Mouse (Mus musculus): ENCODE measurements around the gene Cln3. TPM values are rescaled to one million over a fixed set of nuclear protein-coding genes. Genes with fewer than 3 reads are reported as not detected.

Gene Cln3
- polyA plus RNA-seq, 1 experiment, result 238 TPM

DNA sequence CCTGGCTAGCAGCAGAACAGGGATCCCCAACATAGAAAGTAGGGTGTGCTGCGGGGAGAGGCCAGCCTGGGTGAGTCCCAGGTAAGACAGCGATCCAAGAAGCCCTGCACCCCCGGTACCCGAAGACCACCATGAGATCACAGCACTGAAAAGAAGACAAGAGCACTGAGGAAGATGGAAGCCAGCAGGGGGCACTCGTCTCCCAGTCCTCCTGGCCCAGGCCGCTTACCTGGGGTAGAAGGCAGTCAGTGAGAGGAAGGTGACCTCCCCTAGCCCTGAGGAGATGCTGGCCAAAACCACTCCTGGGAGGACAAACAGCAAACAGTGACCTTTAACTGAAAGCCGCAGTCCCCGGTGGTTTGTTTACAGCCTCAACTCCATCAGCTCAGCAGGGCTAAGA lies 6.4 kb downstream of the Cln3 start:
- peak; percentile 45 for TF ChIP-seq CTCF (IDR thresholded peaks at IDR 0.05; ENCODE audit: low read depth, low read length)
- no peak for TF ChIP-seq POLR2A (IDR thresholded peaks at IDR 0.05; ENCODE audit: borderline replicate concordance, low read depth, low read length)
- no peak overlapping the region for H3K27ac ChIP-seq (ENCODE audit: insufficient read depth, low read depth, low read length)
- H3K4me1 ChIP-seq (ENCODE audit: control insufficient read depth, insufficient read depth, low read length), result peaks cover 8% of the 10 kb centered on the region
- no peak overlapping the region for H3K4me3 ChIP-seq (ENCODE audit: insufficient read depth, low read length)

- Histone ChIP-seq H3K27ac (ENCODE audit: insufficient read depth, low read depth, low read length) (no peak overlapping the region), H3K4me1 (ENCODE audit: control insufficient read depth, insufficient read depth, low read length) (peaks cover 6% of the 10 kb centered on the region), H3K4me3 (ENCODE audit: insufficient read depth, low read length) (no peak overlapping the region)
- TF ChIP-seq CTCF (IDR thresholded peaks at IDR 0.05; ENCODE audit: low read depth, low read length), result peak; percentile 61
- no peak for TF ChIP-seq POLR2A (IDR thresholded peaks at IDR 0.05; ENCODE audit: borderline replicate concordance, low read depth, low read length)
Observed at GRCm38 (mm10) chr7:126576946-126577345, 8.7 kb downstream of the Cln3 start.

GRCm38 (mm10) chr7:126566094-126566765 lies 19.4 kb downstream of the Cln3 start, which contains the start of gene Eif3c:
TSS of gene Eif3c (minus strand) at chr7:126566411.
- peak within 1 kb of the TSS; percentile 96 for H3K4me3 ChIP-seq (ENCODE audit: insufficient read depth, low read length)
- peak within 1 kb of the TSS; percentile 67 for H3K27ac ChIP-seq (ENCODE audit: insufficient read depth, low read depth, low read length)
- peak; percentile 34; the same call in 1 of the 2 replicates for TF ChIP-seq POLR2A (IDR thresholded peaks at IDR 0.05; ENCODE audit: borderline replicate concordance, low read depth, low read length)
- TF ChIP-seq CTCF (IDR thresholded peaks at IDR 0.05; ENCODE audit: low read depth, low read length), result no peak
- H3K4me1 ChIP-seq (ENCODE audit: control insufficient read depth, insufficient read depth, low read length), result peaks cover 2% of the 10 kb centered on the region; the same call in 1 of the 2 replicates

DNA sequence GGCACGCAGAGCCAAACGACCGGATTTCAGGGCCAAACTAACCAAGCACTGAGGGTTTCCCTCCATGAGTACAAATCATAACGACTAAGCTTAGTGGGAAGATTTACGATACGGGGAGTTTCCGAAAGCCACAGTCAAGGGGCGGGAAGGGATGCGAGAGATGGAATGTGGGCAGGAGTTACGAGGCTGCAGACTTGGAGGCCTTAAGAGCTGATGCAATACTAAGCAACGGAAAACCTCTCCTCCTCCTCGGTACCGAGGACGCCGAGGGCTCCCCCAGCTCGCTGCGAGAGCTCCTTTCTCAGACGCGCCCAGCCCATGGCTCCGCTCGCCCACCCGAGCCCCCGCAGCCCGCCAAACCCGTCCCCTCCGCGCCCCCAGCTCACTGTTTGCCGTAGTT lies 19.9 kb downstream of the Cln3 start:
- Histone ChIP-seq H3K4me1 (ENCODE audit: control insufficient read depth, insufficient read depth, low read length) (peaks cover 2% of the 10 kb centered on the region; the same call in 1 of the 2 replicates), H3K4me3 (ENCODE audit: insufficient read depth, low read length) (peak overlapping the region; percentile 96), H3K27ac (ENCODE audit: insufficient read depth, low read depth, low read length) (peak overlapping the region; percentile 55)
- TF ChIP-seq POLR2A (IDR thresholded peaks at IDR 0.05; ENCODE audit: borderline replicate concordance, low read depth, low read length) (no peak), CTCF (IDR thresholded peaks at IDR 0.05; ENCODE audit: low read depth, low read length) (no peak)

DNA sequence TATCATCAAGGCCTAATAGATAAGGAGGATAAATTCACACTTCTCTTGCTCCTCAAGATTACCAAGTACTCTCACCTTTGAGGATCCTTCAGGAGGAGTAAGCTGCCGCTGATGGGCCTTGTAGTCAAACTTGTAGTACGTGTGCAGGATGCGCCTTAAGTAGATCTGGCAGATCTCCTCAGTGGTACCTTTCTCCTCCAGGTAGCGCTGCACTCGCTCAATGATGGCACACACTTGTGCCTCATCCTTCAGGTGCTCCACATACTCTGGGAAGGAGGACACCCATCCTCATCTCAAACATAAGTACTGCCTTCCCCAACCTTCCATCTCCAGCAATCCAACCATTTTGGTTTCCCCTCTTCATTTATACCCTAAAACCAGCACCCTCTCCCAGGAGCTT lies 29.0 kb downstream of the Cln3 start:
- H3K27ac ChIP-seq (ENCODE audit: insufficient read depth, low read depth, low read length), result no peak overlapping the region

DNA sequence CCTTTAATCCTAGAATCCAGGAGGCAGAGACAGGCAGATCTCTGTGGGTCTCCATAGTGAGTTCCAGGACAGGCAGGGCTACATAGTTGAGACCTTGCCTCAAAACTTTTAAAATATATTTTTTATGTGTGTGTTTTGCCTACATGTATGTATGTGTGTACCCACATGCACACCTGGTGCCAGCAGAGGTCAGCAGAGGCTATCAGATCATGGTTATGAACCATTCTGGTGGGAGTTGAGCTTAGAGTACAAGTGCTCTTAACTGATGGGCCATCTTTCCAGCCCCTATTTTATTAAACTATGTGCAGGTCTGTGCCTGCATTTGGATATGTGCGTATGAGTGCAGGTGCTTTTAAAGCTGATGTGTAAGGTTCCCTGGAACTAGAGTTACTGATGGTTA lies 30.8 kb downstream of the Cln3 start:
- TF ChIP-seq POLR2A (IDR thresholded peaks at IDR 0.05; ENCODE audit: borderline replicate concordance, low read depth, low read length) (no peak), CTCF (IDR thresholded peaks at IDR 0.05; ENCODE audit: low read depth, low read length) (no peak)
- no peak overlapping the region for H3K4me3 ChIP-seq (ENCODE audit: insufficient read depth, low read length)
- H3K27ac ChIP-seq (ENCODE audit: insufficient read depth, low read depth, low read length), result no peak overlapping the region
- no peaks in the 10 kb centered on the region for H3K4me1 ChIP-seq (ENCODE audit: control insufficient read depth, insufficient read depth, low read length)

More for the DNA sequence above, 29.0 kb downstream of the Cln3 start:
- Histone ChIP-seq H3K4me3 (ENCODE audit: insufficient read depth, low read length) (no peak overlapping the region), H3K4me1 (ENCODE audit: control insufficient read depth, insufficient read depth, low read length) (no peaks in the 10 kb centered on the region)
- TF ChIP-seq CTCF (IDR thresholded peaks at IDR 0.05; ENCODE audit: low read depth, low read length), result no peak

GRCm38 (mm10) chr7:126545631-126546030 lies 40.0 kb downstream of the Cln3 start:
- Histone ChIP-seq H3K4me3 (ENCODE audit: insufficient read depth, low read length) (no peak overlapping the region), H3K4me1 (ENCODE audit: control insufficient read depth, insufficient read depth, low read length) (peaks cover 20% of the 10 kb centered on the region), H3K27ac (ENCODE audit: insufficient read depth, low read depth, low read length) (no peak overlapping the region)
- TF ChIP-seq CTCF (IDR thresholded peaks at IDR 0.05; ENCODE audit: low read depth, low read length) (no peak), POLR2A (IDR thresholded peaks at IDR 0.05; ENCODE audit: borderline replicate concordance, low read depth, low read length) (no peak)

- peaks cover 19% of the 10 kb centered on the region for H3K4me1 ChIP-seq (ENCODE audit: control insufficient read depth, insufficient read depth, low read length)
Observed at GRCm38 (mm10) chr7:126541661-126542060, 44.0 kb downstream of the Cln3 start.

GRCm38 (mm10) chr7:126537820-126538585 lies 47.6 kb downstream of the Cln3 start:
- peaks cover 14% of the 10 kb centered on the region for H3K4me1 ChIP-seq (ENCODE audit: control insufficient read depth, insufficient read depth, low read length)
- TF ChIP-seq POLR2A (IDR thresholded peaks at IDR 0.05; ENCODE audit: borderline replicate concordance, low read depth, low read length) (no peak), CTCF (IDR thresholded peaks at IDR 0.05; ENCODE audit: low read depth, low read length) (no peak)
- no peak overlapping the region for H3K27ac ChIP-seq (ENCODE audit: insufficient read depth, low read depth, low read length)
- no peak overlapping the region for H3K4me3 ChIP-seq (ENCODE audit: insufficient read depth, low read length)

More at GRCm38 (mm10) chr7:126541661-126542060, 44.0 kb downstream of the Cln3 start:
- H3K27ac ChIP-seq (ENCODE audit: insufficient read depth, low read depth, low read length), result no peak overlapping the region
- no peak overlapping the region for H3K4me3 ChIP-seq (ENCODE audit: insufficient read depth, low read length)
- TF ChIP-seq CTCF (IDR thresholded peaks at IDR 0.05; ENCODE audit: low read depth, low read length) (no peak), POLR2A (IDR thresholded peaks at IDR 0.05; ENCODE audit: borderline replicate concordance, low read depth, low read length) (no peak)

- TF ChIP-seq CTCF (IDR thresholded peaks at IDR 0.05; ENCODE audit: low read depth, low read length) (no peak), POLR2A (IDR thresholded peaks at IDR 0.05; ENCODE audit: borderline replicate concordance, low read depth, low read length) (no peak)
- Histone ChIP-seq H3K27ac (ENCODE audit: insufficient read depth, low read depth, low read length) (no peak overlapping the region), H3K4me3 (ENCODE audit: insufficient read depth, low read length) (no peak overlapping the region; the same call in 1 of the 2 replicates), H3K4me1 (ENCODE audit: control insufficient read depth, insufficient read depth, low read length) (peaks cover 10% of the 10 kb centered on the region)
Observed at GRCm38 (mm10) chr7:126536466-126536865, 49.2 kb downstream of the Cln3 start.

Measured in bone marrow macrophage, adult 2 months (primary cell).